Mouse (Mus musculus): ENCODE results near the gene Grik1.

The Grik1 gene

GRCm38 (mm10) chr16:88142136-88142535 lies 147.9 kb downstream of the Grik1 start:
- DNase-seq (ENCODE audit: low read depth, low spot score) = no peak

DNA sequence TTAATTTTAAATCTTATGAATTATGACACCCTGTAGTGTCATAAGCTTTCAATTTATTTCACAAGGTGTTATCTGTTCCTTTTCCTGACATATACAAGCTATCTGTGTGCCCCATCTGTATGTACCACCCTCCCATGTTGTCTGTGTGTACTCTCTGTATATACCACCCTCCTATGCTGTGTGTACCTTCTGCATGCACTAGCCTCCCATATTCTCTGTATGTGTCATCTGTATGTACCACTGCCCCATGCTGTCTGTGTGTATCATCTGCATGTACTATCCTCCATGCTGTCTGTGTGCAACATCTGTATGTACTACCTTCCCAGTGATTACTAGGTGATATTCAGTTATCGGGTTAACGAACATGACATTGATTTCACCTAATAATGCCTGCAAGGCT lies 148.5 kb downstream of the Grik1 start:
- no peak for DNase-seq (ENCODE audit: low read depth, low spot score)

GRCm38 (mm10) chr16:88138913-88139312 lies 151.2 kb downstream of the Grik1 start:
- DNase-seq (ENCODE audit: low read depth, low spot score) = no peak

GRCm38 (mm10) chr16:88132919-88133318 lies 157.1 kb downstream of the Grik1 start:
- no peak for DNase-seq (ENCODE audit: low read depth, low spot score)

DNA sequence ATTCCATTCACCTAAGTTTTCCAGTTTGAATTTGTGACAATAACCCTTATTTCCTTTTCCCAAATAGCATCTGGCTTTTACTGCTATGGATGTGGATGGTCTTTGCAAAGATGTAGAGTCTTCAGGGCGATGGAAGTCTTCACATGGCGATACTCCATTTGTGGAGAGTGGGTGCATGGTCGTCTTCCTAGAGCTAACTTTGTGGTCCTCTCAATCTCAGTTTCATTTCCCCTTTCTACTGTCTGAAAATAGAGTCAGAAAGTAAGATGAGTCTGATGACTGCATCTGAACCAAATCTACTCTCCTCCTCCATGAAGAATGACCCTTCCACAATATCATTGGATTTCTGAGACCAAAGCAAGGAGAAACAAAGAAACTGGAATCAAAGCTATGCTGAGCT lies 159.0 kb downstream of the Grik1 start:
- DNase-seq (ENCODE audit: low read depth, low spot score) = no peak

DNA sequence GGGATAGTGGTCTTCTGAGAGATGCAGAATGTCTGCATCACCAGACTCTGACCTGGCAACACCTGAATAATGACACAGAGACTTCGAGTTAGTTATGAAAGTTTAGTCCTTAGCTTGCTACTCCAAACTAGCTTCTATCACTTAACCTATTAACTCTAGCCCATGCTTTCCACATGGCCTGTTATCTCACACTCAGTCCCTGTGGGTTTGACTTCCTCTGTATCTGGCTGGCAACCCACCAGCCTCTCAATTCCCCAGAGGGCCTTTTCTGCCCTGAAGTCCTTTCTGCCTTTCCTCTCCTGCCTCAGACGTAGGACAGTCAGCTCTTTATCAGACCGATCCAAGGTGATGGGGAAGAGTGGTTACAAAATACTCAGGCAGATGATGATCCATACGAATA lies 165.0 kb downstream of the Grik1 start:
- no peak for DNase-seq (ENCODE audit: low read depth, low spot score)

DNA sequence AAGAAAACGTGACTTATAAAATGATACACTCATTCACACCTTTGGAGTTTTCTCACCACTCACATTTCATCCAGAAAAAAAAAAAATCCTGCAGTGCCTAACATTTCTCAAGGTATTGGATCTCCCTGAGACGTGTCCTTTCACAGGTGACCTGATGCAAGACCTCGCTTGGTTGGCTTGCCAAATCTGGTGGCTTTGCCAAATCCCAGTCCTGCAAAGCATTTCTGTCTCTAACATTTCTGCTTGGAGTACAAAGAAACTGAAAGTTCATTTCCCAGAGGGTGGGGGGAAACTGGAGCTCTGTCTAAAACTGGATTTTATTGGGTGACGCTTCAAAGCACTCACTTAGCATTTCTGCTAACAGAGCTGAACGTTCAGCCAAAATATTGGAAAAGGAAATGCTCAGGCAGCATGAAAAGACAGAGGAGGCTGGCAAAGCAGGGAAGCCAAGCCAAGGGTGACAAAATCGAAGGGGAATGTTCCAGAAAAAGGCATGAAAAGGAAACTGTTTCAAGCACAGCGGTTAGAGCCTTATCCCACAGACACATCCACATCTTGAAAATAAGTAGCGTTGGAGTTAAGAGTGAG lies 177.4 kb downstream of the Grik1 start:
- no peak for DNase-seq (ENCODE audit: low read depth, low spot score)

DNA sequence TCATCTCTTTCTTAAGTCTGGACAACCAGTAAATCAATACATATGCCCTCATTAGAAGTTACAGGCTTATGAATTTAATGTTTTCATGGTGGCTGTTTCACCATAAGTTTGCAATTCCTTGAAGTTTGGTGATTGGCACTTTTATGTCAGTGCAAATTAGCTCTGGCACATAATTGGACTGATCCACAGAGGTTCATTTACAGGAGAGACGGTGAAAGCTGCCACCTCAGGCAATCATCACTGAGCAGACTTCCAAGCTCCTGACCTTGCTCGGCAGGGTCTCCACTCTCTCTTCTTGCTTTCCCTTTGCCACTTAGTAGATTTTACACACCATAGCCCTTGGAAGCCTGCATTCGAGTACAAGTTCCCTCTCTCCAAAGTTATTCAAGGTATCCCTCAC lies 178.6 kb downstream of the Grik1 start:
- no peak for DNase-seq (ENCODE audit: low read depth, low spot score)

DNA sequence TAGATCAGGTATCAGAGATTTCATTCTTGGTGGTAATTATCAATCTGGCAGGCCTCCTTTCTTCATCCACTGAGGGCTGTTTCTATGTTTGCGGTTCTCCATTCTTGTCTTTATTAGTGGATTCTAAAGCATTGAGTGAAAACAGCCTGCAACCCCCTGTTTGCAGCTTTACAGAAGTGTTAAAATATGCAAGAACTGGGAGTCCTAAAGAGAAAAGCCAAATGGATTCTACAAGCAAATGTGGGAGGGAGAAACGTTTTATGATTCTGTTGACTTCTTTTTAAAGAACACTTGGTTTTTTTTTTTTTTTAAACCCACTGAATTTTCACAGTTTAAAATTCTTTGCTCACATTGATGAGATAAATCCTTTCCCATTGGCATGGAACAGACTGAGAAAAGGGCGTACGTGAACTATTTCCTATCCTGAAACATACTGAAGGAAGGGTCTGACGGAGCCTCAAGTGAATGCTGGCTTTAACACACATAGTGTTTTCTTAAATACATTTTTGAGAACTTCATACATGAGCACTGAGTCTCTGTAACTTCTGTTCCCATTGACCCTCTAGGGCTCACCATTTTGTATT lies 195.8 kb downstream of the Grik1 start:
- no peak for DNase-seq (ENCODE audit: low read depth, low spot score)

GRCm38 (mm10) chr16:88087280-88087679 lies 202.8 kb downstream of the Grik1 start:
- no peak for DNase-seq (ENCODE audit: low read depth, low spot score)

GRCm38 (mm10) chr16:88074716-88075115 lies 215.3 kb downstream of the Grik1 start:
- DNase-seq (ENCODE audit: low read depth, low spot score) = no peak

- DNase-seq (ENCODE audit: low read depth, low spot score) = no peak
These were observed 229.1 kb downstream of the Grik1 start for GRCm38 (mm10) chr16:88060936-88061335.

DNA sequence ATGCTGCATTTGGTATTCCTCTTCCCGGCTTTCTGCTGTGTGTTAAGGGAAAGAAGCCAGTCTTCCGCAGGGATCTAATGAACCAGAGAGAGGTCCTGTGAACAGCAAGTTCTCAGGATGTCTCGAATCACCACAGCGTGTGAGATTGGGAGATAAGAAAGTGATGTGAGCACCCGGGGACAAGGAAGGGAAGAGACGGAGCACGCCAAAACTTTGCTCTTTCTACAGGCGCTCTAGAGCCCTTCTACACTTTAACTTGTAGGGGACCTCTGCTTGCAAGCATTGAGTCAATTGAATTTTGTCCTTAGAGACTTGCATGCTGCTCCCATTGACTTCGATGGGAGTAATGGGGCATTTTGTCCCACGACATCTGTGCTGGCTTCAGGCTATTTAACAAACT lies 241.9 kb downstream of the Grik1 start:
- no peak for DNase-seq (ENCODE audit: low read depth, low spot score)

GRCm38 (mm10) chr16:88044321-88044720 lies 245.7 kb downstream of the Grik1 start:
- no peak for DNase-seq (ENCODE audit: low read depth, low spot score)

DNA sequence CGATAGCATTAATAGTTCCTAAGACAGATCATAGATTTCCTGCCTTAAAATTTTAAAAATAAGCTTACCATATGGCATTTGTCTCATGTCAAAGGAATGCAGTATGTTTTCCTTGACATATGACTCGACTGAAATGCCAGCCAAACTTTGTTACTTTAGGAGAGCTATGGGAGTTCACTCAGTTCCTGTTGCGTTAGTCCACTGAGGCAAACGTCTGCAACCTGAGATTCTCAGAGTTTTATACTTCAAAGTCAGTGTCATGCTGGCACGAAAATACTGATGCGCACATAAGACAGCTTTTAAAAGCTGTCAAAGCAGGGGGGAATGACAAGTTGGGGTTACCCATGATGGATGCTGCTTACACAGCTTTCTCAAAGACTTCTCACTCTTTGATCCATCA lies 247.6 kb downstream of the Grik1 start:
- DNase-seq (ENCODE audit: low read depth, low spot score) = no peak

- no peak for DNase-seq (ENCODE audit: low read depth, low spot score)
These were observed 251.5 kb downstream of the Grik1 start for GRCm38 (mm10) chr16:88038503-88039091.

- no peak for DNase-seq (ENCODE audit: low read depth, low spot score)
These were observed 301.3 kb downstream of the Grik1 start for GRCm38 (mm10) chr16:87988805-87989204.

DNA sequence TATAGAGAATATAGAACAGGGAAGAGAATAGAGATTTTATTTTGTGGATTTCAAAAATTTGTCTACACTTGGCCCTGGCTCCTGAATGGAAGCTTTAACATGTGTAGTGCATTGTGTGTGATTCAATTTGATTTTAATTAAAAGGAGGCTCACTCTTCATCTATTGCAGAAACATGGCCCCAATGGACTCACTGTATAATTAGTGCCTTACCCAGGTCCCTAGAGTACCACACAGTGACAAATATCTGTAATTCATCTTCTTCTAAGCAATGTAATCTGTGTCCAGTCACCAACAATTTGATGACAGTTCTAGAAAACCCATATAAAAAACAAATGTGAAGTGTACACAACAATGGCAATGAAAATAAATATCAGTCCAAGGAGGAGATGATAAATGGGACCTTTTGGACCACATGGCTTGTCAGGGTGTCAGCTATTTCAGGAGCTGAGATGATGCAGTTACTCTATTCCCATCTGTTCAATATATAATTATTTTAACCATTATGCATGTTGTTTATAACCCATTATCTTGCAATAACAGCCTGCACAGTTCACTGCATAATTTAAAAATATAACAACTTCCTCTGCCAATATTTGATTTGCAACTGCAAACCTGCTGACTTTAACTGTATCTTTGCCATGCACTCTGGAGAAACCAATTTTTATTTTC lies 305.7 kb downstream of the Grik1 start:
- no peak for DNase-seq (ENCODE audit: low read depth, low spot score)

- no peak for DNase-seq (ENCODE audit: low read depth, low spot score)
These were observed 316.0 kb downstream of the Grik1 start for GRCm38 (mm10) chr16:87974076-87974443.

GRCm38 (mm10) chr16:87973394-87974075 lies 316.5 kb downstream of the Grik1 start:
- DNase-seq (ENCODE audit: low read depth, low spot score) = no peak

DNA sequence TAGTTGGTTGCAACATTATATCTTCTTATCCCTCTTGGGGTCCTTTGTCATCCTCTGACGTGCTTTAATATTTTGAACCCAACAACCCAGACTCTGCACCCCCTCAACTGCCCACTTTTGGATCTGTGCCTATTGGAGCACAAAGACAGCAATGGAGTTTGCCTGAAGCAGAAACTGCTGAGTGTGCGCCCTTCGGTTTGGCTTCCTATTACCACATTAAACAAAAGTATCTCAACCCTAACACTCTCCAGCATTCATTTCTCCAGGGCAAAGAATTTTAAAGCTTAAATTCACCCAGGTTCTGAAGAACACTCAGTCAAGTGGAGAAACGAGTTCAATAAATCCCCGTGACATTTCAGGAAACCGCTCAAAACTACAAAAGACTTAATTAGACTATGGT lies 318.2 kb downstream of the Grik1 start:
- no peak for DNase-seq (ENCODE audit: low read depth, low spot score)

DNA sequence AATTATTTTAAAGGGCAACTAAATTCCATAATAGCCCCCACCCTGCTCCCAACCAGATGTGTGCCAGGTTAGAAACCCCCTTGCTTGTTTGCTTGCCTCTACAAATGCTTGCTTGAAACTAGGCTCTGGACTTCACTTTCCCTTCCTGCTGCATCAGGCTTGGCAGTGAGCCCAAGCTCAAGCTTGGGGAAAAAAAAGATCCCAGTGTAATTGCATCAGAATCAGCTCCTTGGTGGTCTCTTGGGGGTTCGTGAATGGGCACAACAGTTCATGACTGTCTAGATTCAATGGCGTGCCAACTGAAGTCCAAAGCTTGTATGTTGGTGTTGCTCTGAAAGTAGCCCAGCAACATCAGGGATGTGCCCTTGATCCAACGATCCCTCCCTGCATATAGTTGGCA lies 320.1 kb downstream of the Grik1 start:
- DNase-seq (ENCODE audit: low read depth, low spot score) = no peak
